Mouse (Mus musculus): ENCODE measurements around the gene Pde4d.

The Pde4d gene

GRCm38 (mm10) chr13:109296347-109297037 is 846.7 kb downstream of the Pde4d start:
- DNase-seq (ENCODE audit: low spot score in 2 of 2), result no peak

DNA sequence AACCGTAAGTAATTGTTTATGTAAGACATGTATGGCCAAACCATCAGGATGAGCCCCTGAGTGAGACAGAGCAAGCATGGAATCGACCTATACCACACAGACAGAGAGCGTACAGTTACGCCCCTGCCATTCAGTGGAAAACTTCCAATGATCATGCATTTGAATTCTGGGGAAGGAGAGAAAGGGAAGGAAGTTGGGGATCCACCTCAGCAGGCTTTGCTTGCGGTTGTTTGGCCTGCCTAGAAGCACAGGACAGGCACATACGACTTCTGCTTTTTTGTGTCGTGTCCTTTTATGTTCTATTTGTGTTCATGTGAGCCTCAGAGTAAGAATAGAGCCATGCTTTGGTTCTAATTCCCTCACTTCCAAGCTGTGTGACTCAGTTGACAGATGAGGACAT is 849.1 kb downstream of the Pde4d start:
- no peak for DNase-seq (ENCODE audit: low spot score in 2 of 2)

DNA sequence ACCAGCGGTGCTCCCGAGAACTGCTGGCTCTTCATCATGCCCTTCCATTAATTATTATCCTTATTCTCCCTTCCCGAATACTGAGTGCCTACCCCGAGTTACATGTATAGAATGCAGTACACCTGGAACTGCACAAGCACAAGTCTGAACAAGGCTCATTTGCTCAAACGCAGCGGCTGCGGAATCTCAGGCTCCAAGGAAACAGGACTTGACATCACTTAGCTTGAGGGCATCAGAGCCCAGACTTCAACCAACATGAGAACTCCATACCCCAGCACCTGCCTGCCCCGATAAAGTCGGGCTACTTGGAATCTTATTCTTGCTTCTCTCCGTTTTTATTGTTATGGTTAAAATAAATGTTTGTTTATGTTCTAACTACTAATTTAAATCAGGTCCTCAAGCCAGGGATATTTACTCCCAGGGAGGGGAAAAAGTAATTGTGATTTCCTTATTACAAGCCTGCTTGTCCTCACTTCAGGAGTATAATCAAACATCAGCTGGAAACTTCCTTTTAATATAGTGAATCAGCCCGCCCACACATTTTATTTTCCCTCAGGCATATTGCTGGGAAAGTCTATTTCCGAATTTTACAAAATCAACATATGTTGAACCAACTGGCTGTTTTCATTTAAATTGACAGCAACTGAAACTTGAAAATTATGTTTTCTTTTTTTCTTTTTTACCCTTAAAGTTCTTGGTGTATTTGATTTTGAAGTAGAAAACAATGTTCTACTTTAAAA is 849.9 kb downstream of the Pde4d start:
- DNase-seq (ENCODE audit: low spot score in 2 of 2), result peak in 1 of 2 experiments; percentile 12

- no peak for DNase-seq (ENCODE audit: low spot score in 2 of 2)
Observed at GRCm38 (mm10) chr13:109312542-109312941, 862.8 kb downstream of the Pde4d start.

GRCm38 (mm10) chr13:109315608-109316007 is 865.9 kb downstream of the Pde4d start:
- no peak for DNase-seq (ENCODE audit: low spot score in 2 of 2)

GRCm38 (mm10) chr13:109317644-109318043 is 867.9 kb downstream of the Pde4d start:
- DNase-seq (ENCODE audit: low spot score in 2 of 2), result no peak

GRCm38 (mm10) chr13:109318434-109318998 is 868.8 kb downstream of the Pde4d start:
- no peak for DNase-seq (ENCODE audit: low spot score in 2 of 2)

- no peak for DNase-seq (ENCODE audit: low spot score in 2 of 2)
Observed at GRCm38 (mm10) chr13:109326061-109326460, 876.3 kb downstream of the Pde4d start.

DNA sequence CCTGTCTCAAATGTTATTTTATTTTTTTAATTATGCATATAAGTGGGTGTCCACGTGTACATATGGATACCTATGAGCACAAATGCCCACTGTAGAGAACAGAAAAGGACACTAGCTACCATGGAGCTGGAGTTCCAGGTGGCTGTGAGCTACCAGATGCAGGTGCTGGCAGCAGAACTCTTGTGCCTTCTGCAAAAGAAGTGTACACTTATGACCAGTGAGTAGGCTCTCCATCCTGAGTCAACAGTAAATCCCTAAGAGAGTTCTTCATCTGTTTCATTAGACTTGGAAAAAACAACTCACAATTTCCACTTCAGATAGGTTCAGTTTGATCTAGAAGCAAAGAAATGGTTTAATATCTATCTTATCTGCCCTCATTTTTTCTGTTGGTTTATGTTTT is 881.8 kb downstream of the Pde4d start:
- DNase-seq (ENCODE audit: low spot score in 2 of 2), result no peak

DNA sequence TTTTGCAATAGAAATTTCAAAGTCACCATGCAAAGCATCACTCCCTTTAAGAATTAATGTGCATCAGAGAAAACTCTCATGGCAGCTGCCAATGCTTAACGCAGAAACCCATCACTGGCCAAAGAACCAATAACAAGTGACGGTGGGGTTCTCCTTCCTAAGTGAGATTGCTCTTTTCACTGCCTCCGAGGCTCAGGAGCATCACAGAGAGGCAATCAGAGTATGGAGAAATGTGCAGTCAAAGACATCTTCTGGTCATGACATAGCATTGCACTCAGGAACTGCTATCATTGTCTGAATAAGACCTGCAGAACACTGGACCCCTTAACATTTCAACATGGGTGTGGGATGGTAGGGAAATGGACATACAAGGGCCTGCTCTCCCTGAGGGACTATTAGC is 892.2 kb downstream of the Pde4d start:
- DNase-seq (ENCODE audit: low spot score in 2 of 2), result no peak

DNA sequence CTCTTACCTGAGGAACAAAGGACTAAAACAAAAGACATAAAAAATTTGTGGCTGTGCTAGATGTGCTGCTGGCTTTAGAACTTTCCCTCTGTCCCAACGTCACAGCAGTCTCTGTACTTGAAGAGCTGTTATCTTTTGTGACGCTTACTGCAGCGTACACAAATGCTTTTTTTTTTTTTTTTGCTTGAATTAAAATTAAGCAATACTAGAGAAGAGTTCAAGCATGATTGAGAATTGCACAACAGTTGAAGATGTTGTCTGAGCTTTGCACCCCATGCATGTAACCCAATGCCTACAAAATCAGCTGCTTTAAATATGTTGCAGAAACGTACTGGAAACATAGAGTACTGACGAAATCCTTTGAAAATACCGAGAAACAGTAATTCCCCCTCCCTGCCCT is 892.7 kb downstream of the Pde4d start:
- no peak for DNase-seq (ENCODE audit: low spot score in 2 of 2)

- peak; percentile 77 to 91 for DNase-seq (ENCODE audit: low spot score in 2 of 2)
Observed at GRCm38 (mm10) chr13:109343596-109343995, 893.8 kb downstream of the Pde4d start.

- no peak for DNase-seq (ENCODE audit: low spot score in 2 of 2)
Observed at GRCm38 (mm10) chr13:109347770-109348169, 898.0 kb downstream of the Pde4d start.

DNA sequence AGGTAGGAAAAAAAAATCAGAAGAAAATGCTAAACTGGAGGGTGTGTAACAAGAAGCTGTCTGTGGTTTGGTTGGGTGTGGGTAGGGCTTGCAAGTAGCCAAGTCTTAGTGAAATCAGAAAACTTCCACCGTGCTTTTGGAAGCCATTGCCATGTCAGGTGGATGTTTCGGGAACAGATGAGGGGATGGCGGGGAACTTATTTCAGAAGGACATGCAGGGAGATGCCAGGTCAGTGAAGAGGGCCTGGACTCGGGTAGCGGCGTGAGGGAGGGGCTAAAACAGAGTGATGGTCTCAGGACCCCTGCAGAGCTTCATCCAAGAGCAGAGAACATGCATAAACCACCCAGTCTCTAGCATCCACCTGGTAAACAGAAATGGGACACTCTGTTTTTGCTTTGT is 898.6 kb downstream of the Pde4d start:
- DNase-seq (ENCODE audit: low spot score in 2 of 2), result no peak

GRCm38 (mm10) chr13:109350100-109350499 is 900.4 kb downstream of the Pde4d start:
- no peak for DNase-seq (ENCODE audit: low spot score in 2 of 2)

- DNase-seq (ENCODE audit: low spot score in 2 of 2), result peak in 1 of 2 experiments; percentile 18
Observed at GRCm38 (mm10) chr13:109354017-109354416, 904.3 kb downstream of the Pde4d start.

DNA sequence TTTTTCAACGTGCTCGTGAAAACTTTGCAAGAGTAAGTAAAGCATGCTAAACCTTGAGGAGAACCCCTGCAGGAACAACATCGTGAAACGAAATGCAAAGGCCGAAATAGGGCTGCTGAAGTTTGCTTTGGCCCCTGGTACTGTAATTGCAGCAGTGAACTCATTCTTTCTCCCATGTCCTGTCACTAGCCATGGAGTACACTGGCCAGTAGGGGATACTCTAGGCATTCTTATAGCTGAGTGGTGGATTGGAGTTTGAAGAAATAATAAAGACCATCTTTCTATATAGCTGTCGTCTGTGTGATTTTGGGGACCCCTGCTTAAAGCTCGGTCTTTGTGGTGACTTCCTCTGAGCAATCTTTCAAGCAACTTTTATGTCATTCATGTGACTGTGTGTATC is 906.5 kb downstream of the Pde4d start:
- no peak for DNase-seq (ENCODE audit: low spot score in 2 of 2)

DNA sequence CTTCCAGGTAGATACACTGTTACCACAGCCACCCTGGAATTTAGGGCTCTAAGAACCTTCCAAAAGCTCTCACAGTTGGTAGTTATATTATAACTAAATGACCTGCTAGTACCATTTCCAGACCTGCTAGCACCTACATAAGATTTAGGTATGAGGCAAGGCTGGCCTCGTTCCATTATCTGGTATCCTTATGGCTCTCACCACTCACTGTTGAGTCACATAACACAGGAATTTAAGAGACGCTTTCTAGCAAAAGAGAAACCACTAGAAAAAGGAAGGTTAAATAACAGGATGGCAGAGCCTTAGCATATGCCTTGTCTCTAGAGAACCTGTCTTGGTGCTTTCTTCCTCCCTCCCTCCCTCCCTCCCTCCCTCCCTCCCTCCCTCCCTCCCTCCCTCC is 910.2 kb downstream of the Pde4d start:
- no peak for DNase-seq (ENCODE audit: low spot score in 2 of 2)

DNA sequence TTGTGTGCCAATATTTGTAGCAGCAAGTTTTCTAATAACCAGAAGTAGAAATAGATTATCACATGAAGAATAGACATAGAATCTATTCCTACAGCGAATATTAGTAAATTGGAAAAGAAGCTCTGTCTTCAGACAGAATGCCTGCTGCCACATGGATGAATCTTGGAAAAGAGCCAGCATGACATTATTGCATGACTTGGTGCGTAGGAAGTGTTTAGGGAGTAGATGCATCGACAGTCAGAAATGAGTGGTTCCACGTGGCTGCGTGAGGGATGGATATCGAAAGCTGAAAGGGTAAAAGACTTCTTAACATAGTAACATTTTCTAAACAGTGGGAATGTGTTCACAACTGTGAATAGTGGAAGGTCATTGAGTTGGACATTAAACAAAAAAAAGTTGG is 912.6 kb downstream of the Pde4d start:
- DNase-seq (ENCODE audit: low spot score in 2 of 2), result peak in 1 of 2 experiments; percentile 14

DNA sequence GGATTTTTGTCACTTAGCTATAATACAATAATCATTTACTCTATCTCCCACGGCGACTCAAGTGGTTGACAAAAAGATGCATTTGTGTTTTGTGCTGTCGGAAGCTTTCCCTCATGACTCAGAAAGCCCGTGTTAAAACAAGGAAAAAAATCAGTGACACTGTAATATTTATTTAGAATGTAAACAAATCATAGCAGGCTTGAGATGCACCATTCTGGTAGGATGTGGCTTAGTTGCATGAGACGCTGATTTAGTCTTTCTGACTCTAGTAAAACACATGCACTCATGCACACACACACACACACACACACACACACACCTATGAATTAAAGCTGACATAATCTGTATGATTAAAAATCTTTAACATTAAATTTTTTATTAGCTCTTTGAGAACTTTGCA is 924.7 kb downstream of the Pde4d start:
- DNase-seq (ENCODE audit: low spot score in 2 of 2), result no peak

- no peak for DNase-seq (ENCODE audit: low spot score in 2 of 2)
Observed at GRCm38 (mm10) chr13:109376681-109377080, 926.9 kb downstream of the Pde4d start.

DNA sequence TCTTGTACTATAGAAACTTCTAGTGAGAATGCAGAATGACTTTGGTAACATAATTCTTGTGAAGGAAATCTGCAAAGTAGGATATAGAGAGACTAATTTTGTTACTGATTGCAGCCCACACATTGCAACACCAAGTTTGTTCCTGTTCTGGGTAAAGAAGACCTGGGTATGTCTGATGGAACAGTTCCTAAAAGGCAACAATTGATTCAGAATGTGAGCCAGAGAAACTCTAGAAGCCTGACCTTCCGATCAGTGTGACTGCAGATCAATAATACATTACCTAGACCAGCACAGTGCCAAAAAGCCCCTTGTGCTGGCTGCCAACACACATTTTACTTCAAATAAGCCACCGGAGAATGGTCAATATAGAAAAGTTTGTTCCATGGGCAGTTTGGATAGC is 930.4 kb downstream of the Pde4d start:
- DNase-seq (ENCODE audit: low spot score in 2 of 2), result no peak

DNA sequence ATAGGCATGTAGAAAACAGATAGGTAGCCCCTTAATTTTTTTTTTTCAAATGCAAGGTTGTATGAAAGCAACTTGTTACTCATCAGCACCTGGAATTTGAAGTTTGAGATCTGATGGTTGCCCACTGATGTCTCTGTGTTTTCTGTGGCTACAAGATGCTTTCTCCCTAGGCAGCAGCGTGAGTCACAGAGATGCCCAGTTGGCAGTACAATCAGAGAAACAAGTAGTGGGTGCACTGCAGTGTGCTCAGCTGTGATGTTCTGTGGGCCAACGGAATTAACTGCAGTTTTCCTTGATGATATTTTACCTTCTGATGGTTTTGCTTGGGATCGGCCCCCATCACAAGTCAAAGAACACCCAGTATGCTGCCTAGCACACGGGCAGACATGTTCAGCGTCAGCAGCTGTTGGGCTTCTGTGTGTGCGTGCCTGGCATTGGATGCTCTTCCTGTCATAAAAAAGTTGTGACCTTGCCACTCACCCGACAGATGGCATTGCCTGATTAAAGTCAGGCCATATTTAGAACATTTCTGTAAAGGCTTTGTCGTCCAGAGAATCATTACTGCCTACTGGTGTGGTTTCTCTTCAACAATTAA is 939.0 kb downstream of the Pde4d start:
- DNase-seq (ENCODE audit: low spot score in 2 of 2), result peak; percentile 23 to 26

All from frontal cortex, postnatal 36 days (tissue).